Mouse (Mus musculus): ENCODE measurements at regions not wholly inside any gene's neighbourhood (a gene's known extent, or its start where the extent isn't known, plus 50 kb on each side); places are given as distances from the start of the nearest gene placed in this dataset.

- WGBS (ENCODE audit: insufficient replicate concordance) = 64% methylated on average over 2 of the region's 2 CpGs
- H3K27ac ChIP-seq (ENCODE audit: low read length) = no peak overlapping the region
Measured at GRCm38 (mm10) chr12:74728866-74729265, 412.7 kb upstream of the Gm11042 start.

GRCm38 (mm10) chr12:74679149-74679548, 363.0 kb upstream of the Gm11042 start:
- WGBS (ENCODE audit: insufficient replicate concordance) = 47% methylated on average over 3 of the region's 3 CpGs

More at GRCm38 (mm10) chr12:74728866-74729265, 412.7 kb upstream of the Gm11042 start:
- H3K4me3 ChIP-seq (ENCODE audit: low read depth, low read length) = no peak overlapping the region
- no peaks in the 10 kb centered on the region for H3K27me3 ChIP-seq (ENCODE audit: control insufficient read depth, insufficient read depth, low read depth, low read length)
- no peak for ATAC-seq (ENCODE audit: low read depth)
- H3K4me1 ChIP-seq (ENCODE audit: control insufficient read depth, low read depth, low read length) = no peaks in the 10 kb centered on the region
- H3K36me3 ChIP-seq (ENCODE audit: control insufficient read depth, insufficient read depth) = no peaks in the 10 kb centered on the region
- H3K9ac ChIP-seq (ENCODE audit: low read depth, low read length) = no peak overlapping the region
- H3K9me3 ChIP-seq (replicated peaks; ENCODE audit: control insufficient read depth, low read length) = no peaks in the 10 kb centered on the region
- H3K4me2 ChIP-seq (ENCODE audit: low read depth, low read length) = no peak overlapping the region

GRCm38 (mm10) chr12:74677835-74678234, 361.6 kb upstream of the Gm11042 start:
- Histone ChIP-seq H3K9me3 (replicated peaks; ENCODE audit: control insufficient read depth, low read length) (no peaks in the 10 kb centered on the region), H3K27ac (ENCODE audit: low read length) (no peak overlapping the region), H3K36me3 (ENCODE audit: control insufficient read depth, insufficient read depth) (no peaks in the 10 kb centered on the region), H3K4me3 (ENCODE audit: low read depth, low read length) (no peak overlapping the region), H3K9ac (ENCODE audit: low read depth, low read length) (no peak overlapping the region), H3K27me3 (ENCODE audit: control insufficient read depth, insufficient read depth, low read depth, low read length) (no peaks in the 10 kb centered on the region), H3K4me1 (ENCODE audit: control insufficient read depth, low read depth, low read length) (no peaks in the 10 kb centered on the region), H3K4me2 (ENCODE audit: low read depth, low read length) (no peak overlapping the region)
- 65% methylated on average over 2 of the region's 2 CpGs for WGBS (ENCODE audit: insufficient replicate concordance)
- ATAC-seq (ENCODE audit: low read depth) = no peak

More at GRCm38 (mm10) chr12:74679149-74679548, 363.0 kb upstream of the Gm11042 start:
- Histone ChIP-seq H3K27ac (ENCODE audit: low read length) (no peak overlapping the region), H3K9me3 (replicated peaks; ENCODE audit: control insufficient read depth, low read length) (no peaks in the 10 kb centered on the region), H3K4me2 (ENCODE audit: low read depth, low read length) (no peak overlapping the region), H3K4me3 (ENCODE audit: low read depth, low read length) (no peak overlapping the region), H3K4me1 (ENCODE audit: control insufficient read depth, low read depth, low read length) (no peaks in the 10 kb centered on the region), H3K9ac (ENCODE audit: low read depth, low read length) (no peak overlapping the region), H3K36me3 (ENCODE audit: control insufficient read depth, insufficient read depth) (no peaks in the 10 kb centered on the region), H3K27me3 (ENCODE audit: control insufficient read depth, insufficient read depth, low read depth, low read length) (no peaks in the 10 kb centered on the region)
- ATAC-seq (ENCODE audit: low read depth) = no peak

GRCm38 (mm10) chr12:74658406-74658805, 342.2 kb upstream of the Gm11042 start:
- Histone ChIP-seq H3K27me3 (ENCODE audit: control insufficient read depth, insufficient read depth, low read depth, low read length) (no peaks in the 10 kb centered on the region), H3K4me1 (ENCODE audit: control insufficient read depth, low read depth, low read length) (no peaks in the 10 kb centered on the region), H3K27ac (ENCODE audit: low read length) (no peak overlapping the region), H3K9me3 (replicated peaks; ENCODE audit: control insufficient read depth, low read length) (no peaks in the 10 kb centered on the region), H3K36me3 (ENCODE audit: control insufficient read depth, insufficient read depth) (no peaks in the 10 kb centered on the region), H3K9ac (ENCODE audit: low read depth, low read length) (no peak overlapping the region), H3K4me3 (ENCODE audit: low read depth, low read length) (no peak overlapping the region), H3K4me2 (ENCODE audit: low read depth, low read length) (no peak overlapping the region)
- ATAC-seq (ENCODE audit: low read depth) = no peak

- Histone ChIP-seq H3K4me1 (ENCODE audit: control insufficient read depth, low read depth, low read length) (no peaks in the 10 kb centered on the region), H3K27ac (ENCODE audit: low read length) (no peak overlapping the region), H3K9ac (ENCODE audit: low read depth, low read length) (no peak overlapping the region), H3K36me3 (ENCODE audit: control insufficient read depth, insufficient read depth) (no peaks in the 10 kb centered on the region), H3K27me3 (ENCODE audit: control insufficient read depth, insufficient read depth, low read depth, low read length) (no peaks in the 10 kb centered on the region), H3K9me3 (replicated peaks; ENCODE audit: control insufficient read depth, low read length) (no peaks in the 10 kb centered on the region), H3K4me2 (ENCODE audit: low read depth, low read length) (no peak overlapping the region), H3K4me3 (ENCODE audit: low read depth, low read length) (no peak overlapping the region)
- ATAC-seq (ENCODE audit: low read depth) = no peak
- WGBS (ENCODE audit: insufficient replicate concordance) = 35% methylated on average over 2 of the region's 2 CpGs
Measured at GRCm38 (mm10) chr12:74657036-74657648, 340.9 kb upstream of the Gm11042 start.

- Histone ChIP-seq H3K4me1 (ENCODE audit: control insufficient read depth, low read depth, low read length) (no peaks in the 10 kb centered on the region), H3K27me3 (ENCODE audit: control insufficient read depth, insufficient read depth, low read depth, low read length) (no peaks in the 10 kb centered on the region), H3K4me2 (ENCODE audit: low read depth, low read length) (no peak overlapping the region), H3K9ac (ENCODE audit: low read depth, low read length) (no peak overlapping the region), H3K36me3 (ENCODE audit: control insufficient read depth, insufficient read depth) (no peaks in the 10 kb centered on the region), H3K4me3 (ENCODE audit: low read depth, low read length) (no peak overlapping the region), H3K27ac (ENCODE audit: low read length) (no peak overlapping the region), H3K9me3 (replicated peaks; ENCODE audit: control insufficient read depth, low read length) (no peaks in the 10 kb centered on the region)
- WGBS (ENCODE audit: insufficient replicate concordance) = 25% methylated on average over 1 of the region's 1 CpGs
- no peak for ATAC-seq (ENCODE audit: low read depth)
Measured at GRCm38 (mm10) chr12:74651256-74651655, 335.1 kb upstream of the Gm11042 start.

- Histone ChIP-seq H3K4me3 (ENCODE audit: low read depth, low read length) (no peak overlapping the region), H3K4me1 (ENCODE audit: control insufficient read depth, low read depth, low read length) (no peaks in the 10 kb centered on the region), H3K4me2 (ENCODE audit: low read depth, low read length) (no peak overlapping the region), H3K9me3 (replicated peaks; ENCODE audit: control insufficient read depth, low read length) (no peaks in the 10 kb centered on the region), H3K27ac (ENCODE audit: low read length) (no peak overlapping the region), H3K27me3 (ENCODE audit: control insufficient read depth, insufficient read depth, low read depth, low read length) (no peaks in the 10 kb centered on the region), H3K9ac (ENCODE audit: low read depth, low read length) (no peak overlapping the region), H3K36me3 (ENCODE audit: control insufficient read depth, insufficient read depth) (no peaks in the 10 kb centered on the region)
- no peak for ATAC-seq (ENCODE audit: low read depth)
- WGBS (ENCODE audit: insufficient replicate concordance) = 43% methylated on average over 2 of the region's 2 CpGs
Measured at GRCm38 (mm10) chr12:74632827-74633226, 316.6 kb upstream of the Gm11042 start.

- no peak overlapping the region for H3K4me2 ChIP-seq (ENCODE audit: low read depth, low read length)
- no peaks in the 10 kb centered on the region for H3K4me1 ChIP-seq (ENCODE audit: control insufficient read depth, low read depth, low read length)
- no peak overlapping the region for H3K4me3 ChIP-seq (ENCODE audit: low read depth, low read length)
- 39% methylated on average over 2 of the region's 2 CpGs for WGBS (ENCODE audit: insufficient replicate concordance)
- H3K9me3 ChIP-seq (replicated peaks; ENCODE audit: control insufficient read depth, low read length) = no peaks in the 10 kb centered on the region
- ATAC-seq (ENCODE audit: low read depth) = no peak
- H3K27me3 ChIP-seq (ENCODE audit: control insufficient read depth, insufficient read depth, low read depth, low read length) = no peaks in the 10 kb centered on the region
- H3K27ac ChIP-seq (ENCODE audit: low read length) = no peak overlapping the region
- no peaks in the 10 kb centered on the region for H3K36me3 ChIP-seq (ENCODE audit: control insufficient read depth, insufficient read depth)
- H3K9ac ChIP-seq (ENCODE audit: low read depth, low read length) = no peak overlapping the region
Measured at GRCm38 (mm10) chr12:74595208-74595607, 279.0 kb upstream of the Gm11042 start.

GRCm38 (mm10) chr12:74554599-74554998, 238.4 kb upstream of the Gm11042 start:
- Histone ChIP-seq H3K9me3 (replicated peaks; ENCODE audit: control insufficient read depth, low read length) (no peaks in the 10 kb centered on the region), H3K9ac (ENCODE audit: low read depth, low read length) (no peak overlapping the region), H3K4me3 (ENCODE audit: low read depth, low read length) (no peak overlapping the region), H3K36me3 (ENCODE audit: control insufficient read depth, insufficient read depth) (no peaks in the 10 kb centered on the region), H3K27me3 (ENCODE audit: control insufficient read depth, insufficient read depth, low read depth, low read length) (no peaks in the 10 kb centered on the region), H3K4me2 (ENCODE audit: low read depth, low read length) (no peak overlapping the region), H3K27ac (ENCODE audit: low read length) (no peak overlapping the region), H3K4me1 (ENCODE audit: control insufficient read depth, low read depth, low read length) (no peaks in the 10 kb centered on the region)
- 19% methylated on average over 2 of the region's 2 CpGs for WGBS (ENCODE audit: insufficient replicate concordance)
- ATAC-seq (ENCODE audit: low read depth) = no peak

All from liver, embryonic 16.5 days (tissue).